ENCODE assay signal across 7 mouse cellular contexts in genomic region chr7:90443101-90444091, GRCm38 (mm10). TPM values are rescaled to one million over a fixed set of nuclear protein-coding genes. Genes with fewer than 3 reads are reported as not detected.
DNase-seq lines count a peak whose midpoint lies in the region; ATAC-seq lines count a peak whose summit lies in the region.

No protein-coding gene starts in this region.

- under 1% methylated on average over 122 of the region's 123 CpGs for WGBS in intestine, embryonic 16.5 days
- WGBS in limb, embryonic 12.5 days, result under 1% methylated on average over 113 of the region's 123 CpGs
- WGBS in midbrain, embryonic 13.5 days, result under 1% methylated on average over 114 of the region's 123 CpGs

- H3K27ac ChIP-seq in intestine, embryonic 16.5 days (ENCODE audit: low read length), result peak overlapping the region; percentile 99
- peak overlapping the region; percentile 99 for H3K27ac ChIP-seq in limb, embryonic 12.5 days
- peak overlapping the region; percentile 99 for H3K27ac ChIP-seq in midbrain, embryonic 13.5 days

- intact Hi-C loops in gastrocnemius, postnatal 36 days (cut with DNase I), result no loop called here

- peak overlapping the region; percentile 99 for H3K4me3 ChIP-seq in intestine, embryonic 16.5 days (ENCODE audit: low read length)
- peak overlapping the region; percentile 96 for H3K4me3 ChIP-seq in limb, embryonic 12.5 days (replicated peaks)
- H3K4me3 ChIP-seq in midbrain, embryonic 13.5 days (replicated peaks), result peak overlapping the region; percentile 77

- peak; percentile 79 for ATAC-seq in intestine, embryonic 16.5 days
- ATAC-seq in limb, embryonic 12.5 days (ENCODE audit: insufficient number of reproducible peaks, insufficient read depth, low FRiP score, low TSS enrichment, low read depth), result peak; percentile 59
- ATAC-seq in midbrain, embryonic 13.5 days, result peak; percentile 73

- H3K4me1 ChIP-seq in intestine, embryonic 16.5 days (ENCODE audit: control insufficient read depth, insufficient read depth, low read length), result no peaks in the 10 kb centered on the region; the same call in 1 of the 2 replicates
- H3K4me1 ChIP-seq in limb, embryonic 12.5 days (replicated peaks), result 0 out of 2 replicates have a peak, but pooled peaks cover 3% of the 10 kb centered on the region
- H3K4me1 ChIP-seq in midbrain, embryonic 13.5 days (replicated peaks), result peaks cover 12% of the 10 kb centered on the region

- H3K4me2 ChIP-seq in intestine, embryonic 16.5 days (ENCODE audit: low read depth, low read length), result peak overlapping the region; percentile 90
- peak overlapping the region; percentile 95 for H3K4me2 ChIP-seq in limb, embryonic 12.5 days
- H3K4me2 ChIP-seq in midbrain, embryonic 13.5 days (replicated peaks), result peak overlapping the region; percentile 97

- no peaks in the 10 kb centered on the region for H3K9me3 ChIP-seq in intestine, embryonic 16.5 days (ENCODE audit: control insufficient read depth, low read length)
- H3K9me3 ChIP-seq in limb, embryonic 12.5 days, result no peaks in the 10 kb centered on the region
- H3K9me3 ChIP-seq in midbrain, embryonic 13.5 days, result no peaks in the 10 kb centered on the region

- H3K36me3 ChIP-seq in intestine, embryonic 16.5 days (ENCODE audit: control insufficient read depth, insufficient read depth, low read length), result no peaks in the 10 kb centered on the region
- peaks cover 11% of the 10 kb centered on the region for H3K36me3 ChIP-seq in limb, embryonic 12.5 days
- H3K36me3 ChIP-seq in midbrain, embryonic 13.5 days, result peaks cover 3% of the 10 kb centered on the region; the same call in 1 of the 2 replicates

- no peaks in the 10 kb centered on the region for H3K27me3 ChIP-seq in intestine, embryonic 16.5 days (replicated peaks; ENCODE audit: control insufficient read depth, insufficient read depth, low read length)
- H3K27me3 ChIP-seq in limb, embryonic 12.5 days, result no peaks in the 10 kb centered on the region
- no peaks in the 10 kb centered on the region for H3K27me3 ChIP-seq in midbrain, embryonic 13.5 days

- peak overlapping the region; percentile 100 for H3K9ac ChIP-seq in intestine, embryonic 16.5 days (ENCODE audit: low read depth, low read length)
- H3K9ac ChIP-seq in limb, embryonic 12.5 days (replicated peaks), result peak overlapping the region; percentile 99
- peak overlapping the region; percentile 99 for H3K9ac ChIP-seq in midbrain, embryonic 13.5 days (replicated peaks)

- DNase-seq in adrenal gland, adult 8-10 months, result peak; percentile 56
- DNase-seq in embryo, embryonic 10.5 days (ENCODE audit: low spot score), result peak; percentile 74
- peak; percentile 52 to 59 for DNase-seq in gastrocnemius, postnatal 36 days
- DNase-seq in skeletal muscle tissue, adult 2 months (ENCODE audit: low read depth, low spot score), result peak; percentile 38

RNA-seq across cellular contexts. Expression of gene Crebzf, which starts 0.9 kb away (rescaled TPM):
- 10 to 100 TPM; 71.2 to 96.7 (median 93.8) TPM for total RNA-seq in adrenal gland, adult 8-10 months (2022)
- total RNA-seq in gastrocnemius, postnatal 36 days (2021), result 10 to 100 TPM; 13.9 to 14.4 TPM
- 11.5 and 11.7 TPM in 2 replicates for polyA plus RNA-seq in intestine, embryonic 16.5 days (2015; fragmentation: Nextera tagmentation; extraction: Ambion mirVana)
- polyA plus RNA-seq in limb, embryonic 12.5 days (2016; fragmentation: Nextera tagmentation; extraction: Ambion mirVana), result 59.5 and 59.8 TPM in 2 replicates
- polyA plus RNA-seq in midbrain, embryonic 13.5 days (2015; fragmentation: Nextera tagmentation; extraction: Ambion mirVana), result 34.1 and 39.5 TPM in 2 replicates

RNA-seq across cellular contexts. Expression of gene Tmem126a, which starts 13.6 kb away (rescaled TPM):
- 10 to 100 TPM; 48.3 to 65.2 (median 59.5) TPM for total RNA-seq in adrenal gland, adult 8-10 months (2022)
- 100 to 1,000 TPM in 1 of 2 experiments, 10 to 100 TPM in 1; 88.9 to 106 TPM for total RNA-seq in gastrocnemius, postnatal 36 days (2021)
- 143 and 147 TPM in 2 replicates for polyA plus RNA-seq in intestine, embryonic 16.5 days (2015; fragmentation: Nextera tagmentation; extraction: Ambion mirVana)
- polyA plus RNA-seq in limb, embryonic 12.5 days (2016; fragmentation: Nextera tagmentation; extraction: Ambion mirVana), result 114 TPM in 2 replicates
- polyA plus RNA-seq in midbrain, embryonic 13.5 days (2015; fragmentation: Nextera tagmentation; extraction: Ambion mirVana), result 134 and 140 TPM in 2 replicates

RNA-seq across cellular contexts. Expression of gene Ccdc89, which starts 17.0 kb away (rescaled TPM):
- 1 to 10 TPM in 1 of 4 experiments, under 1 TPM in 3; 0.35 to 1.1 (median 0.52) TPM for total RNA-seq in adrenal gland, adult 8-10 months (2022)
- not detected for total RNA-seq in gastrocnemius, postnatal 36 days (2021)
- polyA plus RNA-seq in intestine, embryonic 16.5 days (2015; fragmentation: Nextera tagmentation; extraction: Ambion mirVana), result 0.54 and 1.1 TPM in 2 replicates
- 2.4 and 2.8 TPM in 2 replicates for polyA plus RNA-seq in limb, embryonic 12.5 days (2016; fragmentation: Nextera tagmentation; extraction: Ambion mirVana)
- polyA plus RNA-seq in midbrain, embryonic 13.5 days (2015; fragmentation: Nextera tagmentation; extraction: Ambion mirVana), result 2.8 and 2.9 TPM in 2 replicates

RNA-seq across cellular contexts. Expression of gene Tmem126b, which starts 32.4 kb away (rescaled TPM):
- total RNA-seq in adrenal gland, adult 8-10 months (2022), result 10 to 100 TPM; 23.0 to 27.5 (median 24.6) TPM
- 10 to 100 TPM; 16.0 to 17.9 TPM for total RNA-seq in gastrocnemius, postnatal 36 days (2021)
- polyA plus RNA-seq in intestine, embryonic 16.5 days (2015; fragmentation: Nextera tagmentation; extraction: Ambion mirVana), result 36.9 and 37.9 TPM in 2 replicates
- polyA plus RNA-seq in limb, embryonic 12.5 days (2016; fragmentation: Nextera tagmentation; extraction: Ambion mirVana), result 37.1 and 39.4 TPM in 2 replicates
- 46.4 and 46.7 TPM in 2 replicates for polyA plus RNA-seq in midbrain, embryonic 13.5 days (2015; fragmentation: Nextera tagmentation; extraction: Ambion mirVana)

RNA-seq across cellular contexts. Expression of gene Dlg2, which starts 33.1 kb away (rescaled TPM):
- total RNA-seq in adrenal gland, adult 8-10 months (2022), result 100 to 1,000 TPM; 134 to 175 (median 151) TPM
- under 1 TPM; 0.36 to 0.72 TPM for total RNA-seq in gastrocnemius, postnatal 36 days (2021)
- polyA plus RNA-seq in intestine, embryonic 16.5 days (2015; fragmentation: Nextera tagmentation; extraction: Ambion mirVana), result 3.8 and 3.9 TPM in 2 replicates
- 2.3 and 2.7 TPM in 2 replicates for polyA plus RNA-seq in limb, embryonic 12.5 days (2016; fragmentation: Nextera tagmentation; extraction: Ambion mirVana)
- polyA plus RNA-seq in midbrain, embryonic 13.5 days (2015; fragmentation: Nextera tagmentation; extraction: Ambion mirVana), result 13.0 and 13.9 TPM in 2 replicates

Comparison
In these comparisons a context has a peak if more than half of its experiments do, and no peak if none do; other contexts are left out.
1. Peak in every context shown above with its lines: DNase-seq, ATAC-seq, H3K4me3 ChIP-seq and H3K27ac ChIP-seq.